Mouse (Mus musculus): Measurements from ENCODE around the gene Nudt7. TPM values are rescaled to one million over a fixed set of nuclear protein-coding genes. Genes with fewer than 3 reads are reported as not detected.

The Nudt7 gene
- 6.7 and 15.2 TPM in 2 replicates for total RNA-seq (2015; ENCODE audit: low replicate concordance)
- total RNA-seq (2017; ENCODE audit: low replicate concordance) = 3.3 and 4.7 TPM in 2 replicates

DNA sequence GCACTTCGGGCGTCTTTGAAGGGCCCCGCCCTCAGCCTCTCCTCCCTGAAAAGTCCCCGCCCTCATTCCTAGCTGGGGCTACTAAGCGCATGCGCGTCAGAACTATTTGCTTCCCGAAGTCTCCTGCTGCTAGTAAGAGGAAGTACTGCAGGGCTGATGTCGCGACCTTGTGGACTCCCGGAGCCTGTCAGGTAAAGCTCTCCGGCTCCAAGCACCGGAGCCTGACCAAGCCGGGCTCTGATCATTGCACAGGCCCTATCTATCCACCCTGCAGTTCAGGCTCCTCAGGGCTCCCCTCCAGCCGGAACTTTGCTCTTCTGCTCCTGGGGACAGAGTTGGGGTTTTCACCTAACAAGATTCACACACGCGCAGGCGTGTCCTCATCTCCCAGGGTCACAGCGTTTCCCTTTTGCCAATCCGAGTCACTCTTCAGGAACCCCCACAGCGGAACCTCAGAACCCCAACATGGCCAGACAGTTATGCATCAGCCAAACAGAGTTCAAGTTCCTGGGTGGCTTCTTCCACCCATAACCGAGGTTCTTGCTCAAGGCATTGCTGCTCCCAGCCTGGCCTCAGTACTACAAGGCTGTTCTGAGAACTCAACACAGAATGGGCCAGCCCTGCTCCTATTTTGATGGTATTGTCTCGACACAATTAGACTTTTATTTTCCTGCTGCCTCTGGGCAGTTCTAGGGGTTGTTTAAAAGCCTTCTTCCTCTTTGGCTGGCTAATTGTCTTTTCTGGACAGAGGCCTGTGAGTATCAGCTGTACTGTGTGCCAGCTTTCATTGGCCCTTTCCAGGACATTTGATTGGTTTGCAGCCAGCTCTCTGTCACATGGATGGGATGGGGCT, at the start of gene Nudt7:
Nudt7 (plus strand) TSS at position 48 of the 853 bp plus-strand sequence.
- ATAC-seq (replicated peaks; ENCODE audit: low FRiP score, poor library complexity, severe bottlenecking) = peak; percentile 97

DNA sequence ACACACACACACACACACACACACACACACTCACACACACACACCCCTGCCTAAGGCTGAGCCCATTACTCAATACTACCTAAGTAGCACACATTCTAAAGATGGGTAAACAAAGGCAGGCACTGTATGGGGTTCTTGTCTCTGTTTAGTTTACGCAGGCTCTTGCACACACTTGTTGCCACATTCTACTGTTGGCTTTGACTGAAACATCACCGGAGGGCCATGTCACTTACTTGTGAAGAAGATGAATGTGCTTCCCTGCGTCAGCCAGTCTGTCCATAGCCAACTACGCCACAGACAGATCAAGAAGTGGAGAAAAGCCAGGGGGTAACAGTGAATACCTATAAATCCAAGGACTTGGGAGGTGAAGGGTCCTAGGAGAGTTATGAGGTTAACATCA, 45.4 kb upstream of the Nudt7 start:
- ATAC-seq (replicated peaks; ENCODE audit: low FRiP score, poor library complexity, severe bottlenecking) = no peak

- no peak for ATAC-seq (replicated peaks; ENCODE audit: low FRiP score, poor library complexity, severe bottlenecking)
These were observed 42.6 kb upstream of the Nudt7 start for GRCm38 (mm10) chr8:114090736-114091135.

GRCm38 (mm10) chr8:114093321-114093720, 40.0 kb upstream of the Nudt7 start:
- ATAC-seq (replicated peaks; ENCODE audit: low FRiP score, poor library complexity, severe bottlenecking) = no peak

GRCm38 (mm10) chr8:114094526-114094925, 38.8 kb upstream of the Nudt7 start:
- no peak for ATAC-seq (replicated peaks; ENCODE audit: low FRiP score, poor library complexity, severe bottlenecking)

GRCm38 (mm10) chr8:114100561-114101206, 32.7 kb upstream of the Nudt7 start:
- no peak for ATAC-seq (replicated peaks; ENCODE audit: low FRiP score, poor library complexity, severe bottlenecking)

- ATAC-seq (replicated peaks; ENCODE audit: low FRiP score, poor library complexity, severe bottlenecking) = no peak
These were observed 30.0 kb upstream of the Nudt7 start for GRCm38 (mm10) chr8:114103401-114103800.

- no peak for ATAC-seq (replicated peaks; ENCODE audit: low FRiP score, poor library complexity, severe bottlenecking)
These were observed 27.4 kb upstream of the Nudt7 start for GRCm38 (mm10) chr8:114105971-114106370.

GRCm38 (mm10) chr8:114109365-114110140, 23.8 kb upstream of the Nudt7 start:
- ATAC-seq (replicated peaks; ENCODE audit: low FRiP score, poor library complexity, severe bottlenecking) = no peak

GRCm38 (mm10) chr8:114115076-114115475, 18.3 kb upstream of the Nudt7 start:
- ATAC-seq (replicated peaks; ENCODE audit: low FRiP score, poor library complexity, severe bottlenecking) = no peak

GRCm38 (mm10) chr8:114116049-114116448, 17.3 kb upstream of the Nudt7 start:
- ATAC-seq (replicated peaks; ENCODE audit: low FRiP score, poor library complexity, severe bottlenecking) = no peak

GRCm38 (mm10) chr8:114117439-114117838, 15.9 kb upstream of the Nudt7 start:
- no peak for ATAC-seq (replicated peaks; ENCODE audit: low FRiP score, poor library complexity, severe bottlenecking)

- no peak for ATAC-seq (replicated peaks; ENCODE audit: low FRiP score, poor library complexity, severe bottlenecking)
These were observed 11.6 kb upstream of the Nudt7 start for GRCm38 (mm10) chr8:114121781-114122180.

GRCm38 (mm10) chr8:114123611-114124010, 9.7 kb upstream of the Nudt7 start:
- no peak for ATAC-seq (replicated peaks; ENCODE audit: low FRiP score, poor library complexity, severe bottlenecking)

GRCm38 (mm10) chr8:114124084-114124750, 9.1 kb upstream of the Nudt7 start:
- ATAC-seq (replicated peaks; ENCODE audit: low FRiP score, poor library complexity, severe bottlenecking) = no peak

- no peak for ATAC-seq (replicated peaks; ENCODE audit: low FRiP score, poor library complexity, severe bottlenecking)
These were observed 2.5 kb upstream of the Nudt7 start for GRCm38 (mm10) chr8:114130838-114131237.

- no peak for ATAC-seq (replicated peaks; ENCODE audit: low FRiP score, poor library complexity, severe bottlenecking)
These were observed 1.9 kb upstream of the Nudt7 start for GRCm38 (mm10) chr8:114131421-114131820.

DNA sequence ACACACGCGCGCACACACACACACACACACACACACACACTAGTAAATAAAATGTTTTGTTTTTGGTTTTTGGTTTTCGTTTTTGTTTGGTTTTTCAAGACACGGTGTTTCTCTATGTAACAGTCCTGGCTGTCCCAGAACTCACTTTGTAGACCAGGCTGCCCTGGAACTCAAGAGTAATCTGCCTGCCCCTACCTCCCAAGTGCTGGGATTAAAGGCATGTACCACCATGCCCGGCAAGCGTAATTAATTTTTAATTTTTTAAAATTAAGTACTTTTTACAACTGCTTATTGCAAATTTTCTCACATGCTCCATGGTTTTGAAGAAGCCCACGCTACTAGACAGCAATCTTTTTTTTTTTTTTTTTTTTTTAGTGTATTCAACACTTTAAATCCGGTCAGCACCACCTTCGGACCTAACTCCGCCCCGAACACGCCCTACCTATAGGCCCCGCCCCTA, 277 bp upstream of the Nudt7 start:
- no peak for ATAC-seq (replicated peaks; ENCODE audit: low FRiP score, poor library complexity, severe bottlenecking)

GRCm38 (mm10) chr8:114136750-114137149, 3.4 kb downstream of the Nudt7 start:
- ATAC-seq (replicated peaks; ENCODE audit: low FRiP score, poor library complexity, severe bottlenecking) = no peak

- ATAC-seq (replicated peaks; ENCODE audit: low FRiP score, poor library complexity, severe bottlenecking) = no peak
These were observed 3.8 kb downstream of the Nudt7 start for GRCm38 (mm10) chr8:114137181-114137580.

All from erythroblast, adult 5-6 weeks (primary cell).